Mouse (Mus musculus) mammary gland, adult 2 months (tissue): ENCODE measurements around the gene Gabpa. TPM values are rescaled to one million over a fixed set of nuclear protein-coding genes. Genes with fewer than 3 reads are reported as not detected.

Experiments
- polyA plus RNA-seq: library from polyadenylated mRNA; depleted of rRNA; stranded (reverse); fragments of >200 nt; gene quantifications from 2 replicates; pipeline ENCODE4 v1.2.3, GENCODE M21; 2012; ENCODE audit warnings: low replicate concordance; rRNA removed

Gabpa gene
- 5.0 and 9.5 TPM in 2 replicates for polyA plus RNA-seq

GRCm38 (mm10) chr16:84834745-84835440 lies at the start of gene Gabpa:
TSS of gene Gabpa (plus strand) at chr16:84834925.

GRCm38 (mm10) chr16:84835441-84835822 lies 707 bp downstream of the Gabpa start, which contains the start of gene Atp5j:
TSS of gene Atp5j (minus strand) at chr16:84835625.

Other genes starting within 250 kb of the Gabpa start
- 6.7 and 10.2 TPM in 2 replicates for gene Mrpl39, start 99.2 kb upstream of the Gabpa start, polyA plus RNA-seq
- gene Jam2, start 60.8 kb upstream of the Gabpa start, polyA plus RNA-seq, result 10.2 and 24.4 TPM in 2 replicates
- 166 and 209 TPM in 2 replicates for gene Atp5j, start 700 bp downstream of the Gabpa start, polyA plus RNA-seq